Mouse (Mus musculus): ENCODE measurements around the gene Retsat.

DNA sequence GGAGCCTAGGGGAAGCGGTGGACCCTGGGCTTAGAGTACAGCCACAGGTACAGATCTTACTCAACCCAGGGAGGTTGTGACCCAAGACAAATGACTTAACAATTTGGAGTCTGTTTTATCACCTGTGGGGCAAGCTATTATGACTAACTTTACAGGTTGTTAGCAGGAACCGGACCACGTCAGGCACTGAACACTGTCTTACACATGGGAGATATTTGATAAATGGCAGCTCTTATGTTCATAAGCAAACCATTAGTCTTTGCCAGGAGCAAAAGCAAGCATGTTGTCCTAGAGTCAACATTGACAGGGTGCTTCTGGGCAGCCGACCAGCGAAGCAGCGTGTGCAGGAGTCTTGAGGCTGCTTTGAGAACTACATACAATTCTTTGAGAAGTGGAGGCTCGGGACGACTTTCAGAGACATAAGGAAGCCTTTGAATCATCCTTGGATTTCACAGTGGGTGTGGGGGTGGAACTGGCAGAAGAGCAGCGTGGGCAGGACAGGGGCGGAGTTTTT lies 52.1 kb downstream of the Retsat start:
- TF ChIP-seq SIN3A (IDR thresholded peaks at IDR 0.05; ENCODE audit: low read length) = no peak
- TF ChIP-seq ELF1 (IDR thresholded peaks at IDR 0.05; ENCODE audit: low read depth, low read length) = no peak
- TF ChIP-seq POLR2A (IDR thresholded peaks at IDR 0.05; ENCODE audit: low read depth, low read length) = no peak
- no peak for TF ChIP-seq NRF1 (IDR thresholded peaks at IDR 0.05; ENCODE audit: low read depth, low read length)
- no peak for TF ChIP-seq CTCF (conservative IDR thresholded peaks at IDR 0.05 in 1 of 2, IDR thresholded peaks at IDR 0.05 in 1 of 2; ENCODE audit: low read depth in 2 of 2, low read length in 2 of 2)
- TF ChIP-seq IRF4 (IDR thresholded peaks at IDR 0.05; ENCODE audit: low read depth, low read length) = no peak
- TF ChIP-seq ZNF384 (IDR thresholded peaks at IDR 0.05; ENCODE audit: low read depth, low read length) = no peak
- TF ChIP-seq MAFK (IDR thresholded peaks at IDR 0.05; ENCODE audit: insufficient replicate concordance, low read length) = no peak
- TF ChIP-seq PAX5 (IDR thresholded peaks at IDR 0.05; ENCODE audit: low read length) = no peak

Measured in CH12.LX (cell line).